Mouse (Mus musculus) liver, adult 2 months (tissue): Measurements from ENCODE around the gene Loxl1. TPM values are rescaled to one million over a fixed set of nuclear protein-coding genes. Genes with fewer than 3 reads are reported as not detected.

Source experiments
- DNase-seq: peaks from one replicate; pipeline ENCODE4 v3.0.0-alpha.2; 2011; ENCODE audit warnings: low read depth, low spot score; ENCODE audit errors: extremely low read depth
- H3K27ac ChIP-seq: fragments of 200-500 bp; replicated peaks from 2 replicates; pipeline ENCODE4 v1.5.1; 2012; ENCODE audit warnings: low read depth, mild to moderate bottlenecking, control low read depth, inconsistent platforms, low read length; ENCODE audit not compliant: insufficient read depth
- H3K27me3 ChIP-seq: fragments of 200-500 bp; 2 replicates; pipeline ENCODE4 v1.6.1; 2012; ENCODE audit warnings: mild to moderate bottlenecking, moderate library complexity, low read length, inconsistent platforms; ENCODE audit not compliant: control insufficient read depth, insufficient read depth
- H3K36me3 ChIP-seq: fragments of 200-500 bp; 2 replicates; pipeline ENCODE4 v1.6.1; 2012; ENCODE audit warnings: low read length, inconsistent platforms; ENCODE audit not compliant: control insufficient read depth, insufficient read depth
- H3K4me1 ChIP-seq: fragments of 200-500 bp; 2 replicates; pipeline ENCODE4 v1.6.1; 2011; ENCODE audit warnings: low read length; ENCODE audit not compliant: control insufficient read depth, insufficient read depth
- H3K4me3 ChIP-seq: fragments of 200-500 bp; 2 replicates; pipeline ENCODE4 v1.5.1; 2011; ENCODE audit warnings: low read depth, mild to moderate bottlenecking, control low read depth, low read length, moderate library complexity; ENCODE audit not compliant: insufficient read depth
- H3K79me2 ChIP-seq: fragments of 200-500 bp; 2 replicates; pipeline ENCODE4 v1.6.1; 2012; ENCODE audit warnings: inconsistent platforms, mild to moderate bottlenecking, low read length, moderate library complexity; ENCODE audit not compliant: control insufficient read depth, insufficient read depth
- H3K9ac ChIP-seq: fragments of 200-500 bp; 2 replicates; pipeline ENCODE4 v1.6.1; 2012; ENCODE audit warnings: low read depth, mild to moderate bottlenecking, control low read depth, inconsistent platforms, low read length
- CTCF ChIP-seq: fragments of 200-500 bp; IDR thresholded peaks from 2 replicates; pipeline ENCODE4 v1.5.1; 2011; ENCODE audit warnings: low read depth, low read length, control low read depth
- POLR2A ChIP-seq: fragments of 200-500 bp; IDR thresholded peaks from 2 replicates; pipeline ENCODE4 v1.6.1; 2011; ENCODE audit warnings: low read length, control low read depth; ENCODE audit not compliant: insufficient read depth; ENCODE audit errors: extremely low read depth
- WGBS: fragments of 180-500 bp; shearing (Covaris S2); methylation state at CpG from one replicate; pipeline ENCODE4 v1.1.7; 2018; 5-methylcytosine and 5-hydroxymethylcytosine counted together
- polyA plus RNA-seq: library from polyadenylated mRNA; depleted of rRNA; stranded (reverse); fragments of >200 nt; gene quantifications from 2 replicates; pipeline ENCODE4 v1.2.3, GENCODE M21; 2012
- total RNA-seq: library from RNA; depleted of rRNA; stranded (reverse); fragments of >200 nt; gene quantifications from 2 replicates; pipeline ENCODE4 v1.2.3, GENCODE M21; 2014

Loxl1 gene
- total and polyA plus RNA-seq, 2 experiments, result 0.74 to 2.2 TPM

DNA sequence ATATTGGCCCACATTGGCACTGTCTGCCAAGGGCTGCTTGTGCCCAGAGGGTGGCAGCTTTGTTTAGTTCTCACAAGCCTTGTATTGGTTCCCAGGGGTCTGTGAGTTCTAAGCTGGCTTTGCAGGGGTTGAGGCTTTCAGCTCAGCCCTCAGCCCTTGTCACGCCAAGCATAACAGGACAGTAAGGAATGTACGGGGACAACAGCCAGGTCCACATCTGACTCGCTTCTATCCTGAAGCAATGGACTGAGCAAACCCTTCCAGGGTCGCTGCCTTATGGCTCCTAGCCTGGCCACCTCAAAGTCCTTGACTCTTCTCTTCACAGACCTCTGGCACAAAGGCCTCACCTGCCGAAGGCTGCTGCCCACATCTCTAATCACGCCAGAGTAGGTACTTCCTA lies 34.8 kb upstream of the Loxl1 start:
- 0 out of 2 replicates have a peak, but pooled peaks cover 3% of the 10 kb centered on the region for H3K27me3 ChIP-seq
- no peak overlapping the region for H3K4me3 ChIP-seq
- no peak for DNase-seq
- H3K9ac ChIP-seq, result no peak overlapping the region
- no peaks in the 10 kb centered on the region for H3K4me1 ChIP-seq
- no peaks in the 10 kb centered on the region for H3K79me2 ChIP-seq
- no peaks in the 10 kb centered on the region for H3K36me3 ChIP-seq
- TF ChIP-seq POLR2A, result no peak
- 92% methylated on average over 6 of the region's 6 CpGs for WGBS
- no peak overlapping the region for H3K27ac ChIP-seq

DNA sequence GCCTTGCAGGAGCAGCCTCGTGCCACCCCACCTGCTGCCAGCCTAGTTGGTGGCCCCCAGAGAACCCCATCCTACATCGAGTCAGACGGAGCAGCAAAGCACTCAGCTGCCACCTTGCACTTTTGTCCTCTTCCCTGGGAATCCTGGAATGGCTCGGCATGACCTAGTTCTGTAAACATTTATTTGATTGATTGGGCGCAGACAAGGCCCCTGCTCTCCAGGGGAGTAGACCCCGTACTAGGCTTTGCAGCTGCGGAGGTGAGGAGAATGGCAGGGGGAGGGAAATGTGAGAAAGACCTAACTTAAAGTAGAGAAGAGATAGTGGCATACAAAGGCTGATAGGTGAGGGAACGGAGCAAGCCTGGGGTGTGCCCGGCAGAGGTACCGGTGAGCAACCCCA lies 33.5 kb upstream of the Loxl1 start:
- H3K27ac ChIP-seq, result no peak overlapping the region
- peak; percentile 40 for DNase-seq
- WGBS, result 8% methylated on average over 10 of the region's 10 CpGs
- TF ChIP-seq CTCF (no peak), POLR2A (no peak)
- H3K4me3 ChIP-seq, result no peak overlapping the region
- H3K36me3 ChIP-seq, result no peaks in the 10 kb centered on the region
- H3K27me3 ChIP-seq, result no peaks in the 10 kb centered on the region
- no peaks in the 10 kb centered on the region for H3K79me2 ChIP-seq
- no peak overlapping the region for H3K9ac ChIP-seq
- no peaks in the 10 kb centered on the region for H3K4me1 ChIP-seq

DNA sequence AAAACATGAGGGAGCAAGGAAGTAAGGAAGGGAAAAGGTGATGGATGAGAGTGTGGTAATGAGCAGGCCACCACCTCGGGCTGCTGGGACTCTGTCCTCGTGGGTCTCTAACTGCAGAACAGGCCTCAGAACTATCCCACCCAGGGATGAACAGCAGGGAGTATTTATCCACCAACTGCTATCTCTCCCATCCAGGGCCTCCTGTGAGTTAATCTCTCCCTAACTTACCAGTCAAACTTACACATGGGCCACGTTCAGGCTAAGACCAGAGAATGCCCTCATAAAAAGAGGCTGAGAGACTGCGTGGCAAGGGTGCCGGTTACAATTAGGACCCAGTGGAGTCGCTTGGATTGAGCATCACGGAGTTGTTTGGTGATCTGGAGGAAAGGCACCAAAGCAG lies 33.0 kb upstream of the Loxl1 start:
- H3K36me3 ChIP-seq, result no peaks in the 10 kb centered on the region
- TF ChIP-seq POLR2A (no peak), CTCF (no peak)
- H3K27me3 ChIP-seq, result no peaks in the 10 kb centered on the region
- H3K4me3 ChIP-seq, result no peak overlapping the region
- no peak overlapping the region for H3K27ac ChIP-seq
- 70% methylated on average over 7 of the region's 7 CpGs for WGBS
- no peaks in the 10 kb centered on the region for H3K4me1 ChIP-seq
- H3K9ac ChIP-seq, result no peak overlapping the region
- H3K79me2 ChIP-seq, result no peaks in the 10 kb centered on the region
- no peak for DNase-seq

DNA sequence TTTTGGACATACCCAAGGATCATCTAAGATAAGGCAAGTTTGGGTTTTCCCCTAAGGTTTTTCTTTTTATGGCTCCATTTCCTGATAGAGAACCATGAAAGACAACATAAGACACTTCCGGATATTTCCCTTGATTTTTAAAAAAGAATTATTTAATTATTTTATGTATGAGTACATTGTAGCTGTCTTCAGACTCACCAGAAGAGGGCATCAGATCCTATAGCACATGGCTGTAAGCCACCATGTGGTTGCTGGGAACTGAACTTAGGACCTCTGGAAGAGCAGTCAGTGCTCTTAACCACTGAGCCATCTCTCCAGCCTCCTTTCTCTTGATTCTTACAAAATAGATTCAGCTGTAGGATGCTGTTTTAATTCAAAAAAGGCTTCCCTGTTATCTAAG lies 28.8 kb upstream of the Loxl1 start:
- TF ChIP-seq POLR2A (no peak), CTCF (no peak)
- no peak overlapping the region for H3K9ac ChIP-seq
- WGBS, result 85% methylated on average over 1 of the region's 1 CpGs
- H3K27me3 ChIP-seq, result no peaks in the 10 kb centered on the region
- no peak for DNase-seq
- no peaks in the 10 kb centered on the region for H3K4me1 ChIP-seq
- H3K36me3 ChIP-seq, result no peaks in the 10 kb centered on the region
- no peak overlapping the region for H3K4me3 ChIP-seq
- no peak overlapping the region for H3K27ac ChIP-seq
- H3K79me2 ChIP-seq, result no peaks in the 10 kb centered on the region

DNA sequence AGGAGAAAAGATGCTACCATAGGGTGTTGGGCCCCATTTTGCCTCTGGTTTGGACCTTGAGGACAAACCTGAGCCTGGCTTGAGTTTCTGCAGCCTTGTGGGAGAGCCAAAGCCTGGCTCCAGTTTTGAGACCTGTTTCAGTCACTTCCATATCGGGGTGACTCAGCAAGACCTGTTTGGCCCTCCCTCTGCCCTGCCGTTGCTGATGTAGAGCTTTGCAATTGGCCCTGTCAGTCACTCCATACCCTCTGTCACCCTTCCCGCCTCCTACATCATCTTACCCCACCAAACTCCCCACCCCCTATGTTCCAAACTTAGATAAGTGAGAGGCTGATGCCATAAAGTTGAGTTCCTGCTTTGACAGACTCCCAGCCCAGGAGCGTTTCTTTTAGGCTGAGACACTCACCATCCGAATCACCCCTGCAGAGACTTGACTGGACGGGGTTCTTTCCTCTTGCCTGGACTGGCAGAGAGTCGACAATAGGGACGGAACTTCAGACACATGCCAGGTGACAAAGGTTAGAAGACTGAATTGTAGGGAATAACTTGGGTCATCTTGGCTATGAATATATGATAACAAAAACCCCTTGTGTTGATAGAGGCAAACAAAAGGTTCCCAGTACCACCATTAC lies 23.8 kb upstream of the Loxl1 start:
- H3K9ac ChIP-seq, result no peak overlapping the region
- 79% methylated on average over 8 of the region's 8 CpGs for WGBS
- H3K4me1 ChIP-seq, result no peaks in the 10 kb centered on the region
- no peak overlapping the region for H3K27ac ChIP-seq
- H3K36me3 ChIP-seq, result no peaks in the 10 kb centered on the region
- no peak for TF ChIP-seq CTCF
- no peak for TF ChIP-seq POLR2A
- no peak for DNase-seq
- H3K27me3 ChIP-seq, result no peaks in the 10 kb centered on the region
- no peaks in the 10 kb centered on the region for H3K79me2 ChIP-seq
- H3K4me3 ChIP-seq, result no peak overlapping the region

DNA sequence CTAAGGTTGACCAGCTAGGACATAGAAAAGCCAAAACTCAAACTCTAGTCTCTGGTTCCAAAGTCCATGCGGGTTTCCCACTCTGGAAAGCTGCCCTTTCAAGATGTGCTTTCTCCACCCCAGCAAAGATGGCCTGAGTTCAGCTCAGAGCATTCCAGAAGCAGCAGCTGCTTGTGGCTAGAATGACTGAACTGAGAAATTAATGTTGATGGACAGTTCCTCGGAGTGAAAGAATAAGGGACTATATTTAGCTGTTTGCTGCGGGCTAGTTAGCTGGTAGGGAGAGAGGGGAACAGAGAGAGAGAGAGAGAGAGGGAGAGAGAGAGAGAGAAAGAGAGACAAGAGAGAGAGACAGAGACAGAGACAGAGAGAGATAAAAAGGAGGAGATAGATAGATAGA lies 18.3 kb upstream of the Loxl1 start:
- TF ChIP-seq POLR2A (no peak), CTCF (no peak)
- no peak for DNase-seq
- Histone ChIP-seq H3K36me3 (no peaks in the 10 kb centered on the region), H3K27ac (no peak overlapping the region), H3K9ac (no peak overlapping the region), H3K27me3 (no peaks in the 10 kb centered on the region), H3K4me1 (no peaks in the 10 kb centered on the region), H3K4me3 (no peak overlapping the region), H3K79me2 (no peaks in the 10 kb centered on the region)
- 71% methylated on average over 3 of the region's 3 CpGs for WGBS
